Mouse (Mus musculus) liver, postnatal 0 days (tissue): ENCODE measurements at regions not wholly inside any gene's neighbourhood (a gene's known extent, or its start where the extent isn't known, plus 50 kb on each side); places are given as distances from the start of the nearest gene placed in this dataset.

Experiments used
- ATAC-seq: fragments of 200-750 bp; cut with Nextera tagmentation; 2 replicates; pipeline ENCODE4 v1.8.0; 2017; ENCODE audit warnings: mild to moderate bottlenecking, moderate library complexity
- DNase-seq: peaks from one replicate; pipeline ENCODE4 v3.0.0-alpha.2; 2016
- H3K27ac ChIP-seq: fragments of 300-500 bp; sonication (generic); 2 replicates; pipeline ENCODE4 v1.5.1; 2014; ENCODE audit warnings: antibody characterized with exemption, moderate library complexity, mild to moderate bottlenecking, low read depth
- H3K27me3 ChIP-seq: fragments of 300-500 bp; sonication (generic); 2 replicates; pipeline ENCODE4 v1.6.1; 2014; ENCODE audit warnings: low read length, control low read depth, mixed read lengths; ENCODE audit not compliant: insufficient read depth
- H3K36me3 ChIP-seq: fragments of 300-500 bp; sonication (generic); replicated peaks from 2 replicates; pipeline ENCODE4 v1.6.1; 2014; ENCODE audit warnings: mild to moderate bottlenecking, control low read depth, low read length, moderate library complexity, mixed read lengths; ENCODE audit not compliant: insufficient read depth
- H3K4me1 ChIP-seq: fragments of 300-500 bp; sonication (generic); 2 replicates; pipeline ENCODE4 v1.6.1; 2014; ENCODE audit warnings: antibody characterized with exemption, mild to moderate bottlenecking, control low read depth; ENCODE audit not compliant: insufficient read depth
- H3K4me2 ChIP-seq: fragments of 300-500 bp; sonication (generic); 2 replicates; pipeline ENCODE4 v1.6.1; 2014; ENCODE audit warnings: low read depth, mild to moderate bottlenecking, low read length, moderate library complexity, mixed read lengths
- H3K4me3 ChIP-seq: fragments of 300-500 bp; sonication (generic); 2 replicates; pipeline ENCODE4 v1.5.1; 2014; ENCODE audit warnings: low read depth, low read length
- H3K9ac ChIP-seq: fragments of 300-500 bp; sonication (generic); replicated peaks from 2 replicates; pipeline ENCODE4 v1.6.1; 2014; ENCODE audit warnings: mild to moderate bottlenecking, moderate library complexity
- H3K9me3 ChIP-seq: fragments of 300-500 bp; sonication (generic); 2 replicates; pipeline ENCODE4 v1.6.1; 2016; ENCODE audit warnings: mild to moderate bottlenecking, control low read depth, low read length, mixed read lengths
- CTCF ChIP-seq: sonication (generic); IDR thresholded peaks from 2 replicates; pipeline ENCODE4 v1.5.1; 2016; ENCODE audit warnings: antibody characterized with exemption, low read depth
- EP300 ChIP-seq: IDR thresholded peaks from 2 replicates; pipeline ENCODE4 v1.6.1; 2016; ENCODE audit warnings: antibody characterized with exemption, low read depth, mild to moderate bottlenecking
- WGBS: fragments of 180-500 bp; shearing (Covaris S2); extraction: QIAGEN DNeasy Blood & Tissue Kit; methylation state at CpG from one replicate; pipeline ENCODE4 v1.1.7; 2014; ENCODE audit not compliant: insufficient replicate concordance; 5-methylcytosine and 5-hydroxymethylcytosine counted together

- no peak for ATAC-seq
- no peaks in the 10 kb centered on the region for H3K36me3 ChIP-seq
These were observed 155.8 kb upstream of the Snx19 start for GRCm38 (mm10) chr9:30271081-30271480.

GRCm38 (mm10) chr9:30273836-30274235 lies 153.1 kb upstream of the Snx19 start:
- Histone ChIP-seq H3K9me3 (no peaks in the 10 kb centered on the region), H3K36me3 (no peaks in the 10 kb centered on the region), H3K9ac (no peak overlapping the region), H3K4me1 (no peaks in the 10 kb centered on the region), H3K4me3 (no peak overlapping the region), H3K27me3 (no peaks in the 10 kb centered on the region), H3K27ac (no peak overlapping the region), H3K4me2 (no peak overlapping the region)
- no peak for ATAC-seq
- DNase-seq, result no peak
- TF ChIP-seq CTCF, result no peak
- no peak for TF ChIP-seq EP300
- 62% methylated on average over 4 of the region's 4 CpGs for WGBS

More at GRCm38 (mm10) chr9:30271081-30271480, 155.8 kb upstream of the Snx19 start:
- no peak for TF ChIP-seq EP300
- TF ChIP-seq CTCF, result no peak
- no peaks in the 10 kb centered on the region for H3K27me3 ChIP-seq
- no peak for DNase-seq
- no peak overlapping the region for H3K9ac ChIP-seq
- 78% methylated on average over 5 of the region's 5 CpGs for WGBS
- no peak overlapping the region for H3K4me2 ChIP-seq
- no peak overlapping the region for H3K4me3 ChIP-seq
- no peaks in the 10 kb centered on the region for H3K4me1 ChIP-seq
- H3K9me3 ChIP-seq, result no peaks in the 10 kb centered on the region
- H3K27ac ChIP-seq, result no peak overlapping the region

- Histone ChIP-seq H3K4me1 (no peaks in the 10 kb centered on the region), H3K4me3 (no peak overlapping the region), H3K9ac (no peak overlapping the region), H3K27me3 (no peaks in the 10 kb centered on the region), H3K9me3 (no peaks in the 10 kb centered on the region), H3K4me2 (no peak overlapping the region), H3K36me3 (no peaks in the 10 kb centered on the region), H3K27ac (no peak overlapping the region)
- no peak for ATAC-seq
- DNase-seq, result no peak
- TF ChIP-seq CTCF (no peak), EP300 (no peak)
- WGBS, result 46% methylated on average over 1 of the region's 1 CpGs
These were observed 148.7 kb upstream of the Snx19 start for GRCm38 (mm10) chr9:30278231-30278630.

GRCm38 (mm10) chr9:30283080-30283770 lies 143.7 kb upstream of the Snx19 start:
- DNase-seq (no peak), ATAC-seq (no peak)
- Histone ChIP-seq H3K27ac (no peak overlapping the region), H3K4me1 (no peaks in the 10 kb centered on the region), H3K4me3 (no peak overlapping the region), H3K36me3 (no peaks in the 10 kb centered on the region), H3K4me2 (no peak overlapping the region), H3K9me3 (no peaks in the 10 kb centered on the region), H3K27me3 (no peaks in the 10 kb centered on the region), H3K9ac (no peak overlapping the region)
- TF ChIP-seq CTCF, result no peak
- 84% methylated on average over 12 of the region's 12 CpGs for WGBS

- Histone ChIP-seq H3K4me2 (no peak overlapping the region), H3K9ac (no peak overlapping the region), H3K27me3 (no peaks in the 10 kb centered on the region), H3K27ac (no peak overlapping the region), H3K4me1 (no peaks in the 10 kb centered on the region), H3K36me3 (no peaks in the 10 kb centered on the region), H3K4me3 (no peak overlapping the region), H3K9me3 (no peaks in the 10 kb centered on the region)
- TF ChIP-seq EP300 (no peak), CTCF (no peak)
- ATAC-seq, result no peak
- DNase-seq, result no peak
- 72% methylated on average over 4 of the region's 4 CpGs for WGBS
These were observed 143.1 kb upstream of the Snx19 start for GRCm38 (mm10) chr9:30283771-30284148.

- no peaks in the 10 kb centered on the region for H3K36me3 ChIP-seq
- DNase-seq (no peak), ATAC-seq (no peak)
- TF ChIP-seq EP300 (no peak), CTCF (no peak)
- WGBS, result 38% methylated on average over 16 of the region's 16 CpGs
- no peaks in the 10 kb centered on the region for H3K4me1 ChIP-seq
- no peaks in the 10 kb centered on the region for H3K27me3 ChIP-seq
- H3K4me2 ChIP-seq, result no peak overlapping the region
- no peak overlapping the region for H3K4me3 ChIP-seq
- H3K9ac ChIP-seq, result no peak overlapping the region
- H3K27ac ChIP-seq, result no peak overlapping the region
- H3K9me3 ChIP-seq, result no peaks in the 10 kb centered on the region
These were observed 142.2 kb upstream of the Snx19 start for GRCm38 (mm10) chr9:30284562-30285323.
